Mouse (Mus musculus): ENCODE measurements around the gene Gria4. TPM values are rescaled to one million over a fixed set of nuclear protein-coding genes. Genes with fewer than 3 reads are reported as not detected.
A peak's percentile ranks its signal among the peaks of the same experiment; 100 is the strongest.

Gria4 gene
- polyA plus RNA-seq, 1 experiment from 2014 or later, result 35.2 TPM

DNA sequence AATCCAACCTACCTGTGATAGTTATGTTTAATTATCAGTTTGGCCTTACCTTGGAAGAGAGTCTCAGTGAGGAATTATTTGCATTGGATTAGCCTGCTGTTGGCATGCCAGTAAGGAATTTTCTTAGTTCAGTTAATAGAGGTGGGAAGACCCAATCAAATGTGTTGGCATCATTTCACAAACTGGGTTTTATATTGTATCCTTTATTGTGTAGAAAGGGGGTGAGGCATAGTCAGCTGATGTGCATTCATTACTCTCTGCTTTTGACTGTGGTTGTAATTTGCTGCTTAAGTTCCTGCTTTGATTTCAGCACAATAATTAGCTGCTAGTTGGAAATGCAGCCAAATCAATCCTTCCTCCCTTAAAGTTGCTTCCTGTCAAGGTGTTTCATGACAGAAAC lies 83.7 kb downstream of the Gria4 start:
- no peak for ATAC-seq (ENCODE audit: low FRiP score, low TSS enrichment)

DNA sequence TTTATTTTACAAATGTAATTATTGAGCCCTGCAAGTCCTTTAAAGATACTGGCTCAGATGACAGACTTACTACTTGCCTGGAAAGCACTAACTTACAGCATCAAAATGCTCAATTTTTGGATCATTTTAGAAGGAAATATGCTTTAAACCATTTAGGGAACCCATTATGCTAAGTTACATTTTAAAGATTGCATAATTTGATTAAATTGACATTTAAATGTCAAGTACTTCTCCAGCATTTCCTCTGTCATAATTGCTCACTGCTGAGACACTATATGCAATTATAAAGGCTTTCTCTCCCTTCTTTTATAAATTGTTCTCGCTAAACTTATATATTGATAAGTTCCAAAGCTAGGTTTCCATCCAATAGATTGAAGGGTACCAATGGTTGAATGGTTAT lies 108.9 kb downstream of the Gria4 start:
- H3K27ac ChIP-seq (replicated peaks; ENCODE audit: low read depth, low read length), result no peak overlapping the region
- no peaks in the 10 kb centered on the region for H3K27me3 ChIP-seq (ENCODE audit: control insufficient read depth, insufficient read depth, low read length)
- DNase-seq (no peak), ATAC-seq (ENCODE audit: low FRiP score, low TSS enrichment) (no peak)
- WGBS, result 89% methylated on average over 1 of the region's 1 CpGs
- no peaks in the 10 kb centered on the region for H3K9me3 ChIP-seq (ENCODE audit: control insufficient read depth, low read length)
- H3K4me2 ChIP-seq (ENCODE audit: low read length), result no peak overlapping the region
- no peak overlapping the region for H3K9ac ChIP-seq (replicated peaks; ENCODE audit: low read length)
- no peaks in the 10 kb centered on the region for H3K4me1 ChIP-seq (ENCODE audit: control insufficient read depth, insufficient read depth, low read length)
- H3K4me3 ChIP-seq (replicated peaks; ENCODE audit: low read depth, low read length), result no peak overlapping the region
- no peaks in the 10 kb centered on the region for H3K36me3 ChIP-seq (ENCODE audit: control insufficient read depth, insufficient read depth, low read length)

More for the DNA sequence above, 83.7 kb downstream of the Gria4 start:
- Histone ChIP-seq H3K36me3 (ENCODE audit: control insufficient read depth, insufficient read depth, low read length) (no peaks in the 10 kb centered on the region), H3K4me1 (ENCODE audit: control insufficient read depth, insufficient read depth, low read length) (no peaks in the 10 kb centered on the region), H3K27me3 (ENCODE audit: control insufficient read depth, insufficient read depth, low read length) (no peaks in the 10 kb centered on the region), H3K4me3 (replicated peaks; ENCODE audit: low read depth, low read length) (no peak overlapping the region), H3K27ac (replicated peaks; ENCODE audit: low read depth, low read length) (no peak overlapping the region), H3K4me2 (ENCODE audit: low read length) (no peak overlapping the region), H3K9me3 (ENCODE audit: control insufficient read depth, low read length) (no peaks in the 10 kb centered on the region), H3K9ac (replicated peaks; ENCODE audit: low read length) (no peak overlapping the region)
- DNase-seq, result no peak

DNA sequence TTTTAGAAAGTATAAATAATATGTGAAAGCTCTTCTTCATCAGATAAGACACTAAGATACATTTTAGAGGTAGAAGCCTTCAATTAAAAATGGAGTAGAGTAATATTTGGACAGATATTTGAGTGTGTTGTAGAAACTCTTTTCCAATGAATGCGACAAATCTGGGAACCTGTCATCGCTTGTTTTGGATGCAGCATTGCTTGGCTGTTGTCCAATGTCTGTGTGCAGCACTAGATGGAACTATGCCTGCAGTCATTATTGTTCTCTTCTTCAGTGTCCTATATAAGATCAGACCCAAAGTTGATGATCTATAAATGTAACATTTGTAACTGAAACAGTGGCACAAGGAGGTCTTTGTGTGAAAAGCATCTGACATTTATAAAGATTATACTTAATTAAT lies 115.8 kb downstream of the Gria4 start:
- no peak overlapping the region for H3K27ac ChIP-seq (replicated peaks; ENCODE audit: low read depth, low read length)
- peak; percentile 33 for DNase-seq
- H3K4me3 ChIP-seq (replicated peaks; ENCODE audit: low read depth, low read length), result no peak overlapping the region

DNA sequence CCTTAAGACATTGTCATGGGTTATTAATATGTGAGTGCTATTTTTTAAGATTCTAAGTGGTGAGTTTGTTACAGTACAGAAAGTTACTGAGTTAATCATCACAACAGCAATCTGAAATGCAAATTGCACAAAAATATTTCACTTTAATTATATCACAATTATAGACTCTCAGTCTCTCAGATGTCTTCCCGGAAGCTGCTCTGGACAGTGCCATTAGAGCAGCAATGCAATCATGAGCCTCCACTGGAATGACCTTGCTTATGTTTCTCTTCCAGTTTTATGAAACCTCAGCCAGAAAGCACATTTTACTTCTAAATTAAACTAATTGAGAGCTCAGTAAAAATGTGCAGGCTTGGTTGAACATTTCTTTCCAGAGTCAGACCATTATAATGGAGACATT lies 116.9 kb downstream of the Gria4 start:
- WGBS, result 79% methylated on average over 1 of the region's 1 CpGs
- H3K9me3 ChIP-seq (ENCODE audit: control insufficient read depth, low read length), result no peaks in the 10 kb centered on the region
- 0 out of 2 replicates have a peak overlapping the region, but pooled peaks have one; percentile 14 for H3K27ac ChIP-seq (replicated peaks; ENCODE audit: low read depth, low read length)
- no peaks in the 10 kb centered on the region for H3K4me1 ChIP-seq (ENCODE audit: control insufficient read depth, insufficient read depth, low read length)
- H3K4me2 ChIP-seq (ENCODE audit: low read length), result no peak overlapping the region
- DNase-seq (no peak), ATAC-seq (ENCODE audit: low FRiP score, low TSS enrichment) (no peak)
- no peak overlapping the region for H3K4me3 ChIP-seq (replicated peaks; ENCODE audit: low read depth, low read length)
- H3K9ac ChIP-seq (replicated peaks; ENCODE audit: low read length), result no peak overlapping the region
- no peaks in the 10 kb centered on the region for H3K36me3 ChIP-seq (ENCODE audit: control insufficient read depth, insufficient read depth, low read length)
- H3K27me3 ChIP-seq (ENCODE audit: control insufficient read depth, insufficient read depth, low read length), result no peaks in the 10 kb centered on the region

More for the DNA sequence above, 115.8 kb downstream of the Gria4 start:
- WGBS, result 64% methylated on average over 2 of the region's 2 CpGs
- Histone ChIP-seq H3K9me3 (ENCODE audit: control insufficient read depth, low read length) (no peaks in the 10 kb centered on the region), H3K27me3 (ENCODE audit: control insufficient read depth, insufficient read depth, low read length) (no peaks in the 10 kb centered on the region), H3K9ac (replicated peaks; ENCODE audit: low read length) (no peak overlapping the region), H3K36me3 (ENCODE audit: control insufficient read depth, insufficient read depth, low read length) (no peaks in the 10 kb centered on the region), H3K4me2 (ENCODE audit: low read length) (no peak overlapping the region), H3K4me1 (ENCODE audit: control insufficient read depth, insufficient read depth, low read length) (no peaks in the 10 kb centered on the region)
- ATAC-seq (ENCODE audit: low FRiP score, low TSS enrichment), result no peak

DNA sequence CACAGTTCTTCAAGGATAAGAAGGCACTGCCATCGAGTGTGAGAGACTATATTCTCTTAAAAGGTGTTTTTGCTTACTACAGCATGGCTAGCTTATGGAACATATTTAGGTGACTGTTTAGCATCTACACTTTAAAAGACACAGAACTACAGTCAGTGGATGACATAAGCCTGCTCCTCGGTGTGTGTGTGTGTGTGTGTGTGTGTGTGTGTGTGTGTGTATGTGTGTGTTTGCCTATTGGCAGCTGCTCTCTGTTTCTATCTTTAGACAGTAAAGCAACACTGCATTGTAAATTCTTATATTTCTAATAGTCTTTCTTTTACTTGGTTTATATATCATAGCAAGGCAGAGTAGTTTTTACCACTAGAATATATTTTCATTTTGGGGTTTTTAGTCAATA lies 130.3 kb downstream of the Gria4 start:
- Histone ChIP-seq H3K9ac (replicated peaks; ENCODE audit: low read length) (no peak overlapping the region), H3K9me3 (ENCODE audit: control insufficient read depth, low read length) (no peaks in the 10 kb centered on the region), H3K4me1 (ENCODE audit: control insufficient read depth, insufficient read depth, low read length) (no peaks in the 10 kb centered on the region), H3K4me3 (replicated peaks; ENCODE audit: low read depth, low read length) (no peak overlapping the region), H3K27me3 (ENCODE audit: control insufficient read depth, insufficient read depth, low read length) (no peaks in the 10 kb centered on the region), H3K36me3 (ENCODE audit: control insufficient read depth, insufficient read depth, low read length) (no peaks in the 10 kb centered on the region), H3K4me2 (ENCODE audit: low read length) (no peak overlapping the region), H3K27ac (replicated peaks; ENCODE audit: low read depth, low read length) (no peak overlapping the region)
- ATAC-seq (ENCODE audit: low FRiP score, low TSS enrichment), result no peak
- no peak for DNase-seq
- WGBS, result 90% methylated on average over 2 of the region's 2 CpGs

DNA sequence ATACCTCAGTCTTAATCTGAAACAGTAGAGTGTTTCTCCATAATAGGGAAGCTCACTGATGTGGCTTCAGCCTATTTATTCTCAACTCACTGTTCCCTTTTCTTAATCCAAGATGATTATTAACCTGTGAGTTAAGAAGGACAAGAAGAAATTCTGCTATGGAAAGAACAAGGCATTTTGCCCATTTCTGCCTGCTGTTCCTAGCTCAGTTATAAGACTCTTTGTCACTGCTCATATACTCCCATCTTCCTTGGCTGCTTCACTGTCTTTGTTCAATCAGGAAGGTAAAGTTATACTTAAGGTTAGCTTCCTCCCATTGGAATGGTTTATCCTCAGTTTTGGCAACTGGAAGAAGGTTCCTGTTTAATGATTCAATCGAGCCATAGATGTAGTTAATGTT lies 133.6 kb downstream of the Gria4 start:
- Histone ChIP-seq H3K36me3 (ENCODE audit: control insufficient read depth, insufficient read depth, low read length) (no peaks in the 10 kb centered on the region), H3K4me2 (ENCODE audit: low read length) (no peak overlapping the region), H3K4me1 (ENCODE audit: control insufficient read depth, insufficient read depth, low read length) (no peaks in the 10 kb centered on the region), H3K9ac (replicated peaks; ENCODE audit: low read length) (no peak overlapping the region), H3K4me3 (replicated peaks; ENCODE audit: low read depth, low read length) (no peak overlapping the region), H3K9me3 (ENCODE audit: control insufficient read depth, low read length) (no peaks in the 10 kb centered on the region), H3K27me3 (ENCODE audit: control insufficient read depth, insufficient read depth, low read length) (no peaks in the 10 kb centered on the region), H3K27ac (replicated peaks; ENCODE audit: low read depth, low read length) (no peak overlapping the region)
- WGBS, result 89% methylated on average over 1 of the region's 1 CpGs
- ATAC-seq (ENCODE audit: low FRiP score, low TSS enrichment) (no peak), DNase-seq (no peak)

DNA sequence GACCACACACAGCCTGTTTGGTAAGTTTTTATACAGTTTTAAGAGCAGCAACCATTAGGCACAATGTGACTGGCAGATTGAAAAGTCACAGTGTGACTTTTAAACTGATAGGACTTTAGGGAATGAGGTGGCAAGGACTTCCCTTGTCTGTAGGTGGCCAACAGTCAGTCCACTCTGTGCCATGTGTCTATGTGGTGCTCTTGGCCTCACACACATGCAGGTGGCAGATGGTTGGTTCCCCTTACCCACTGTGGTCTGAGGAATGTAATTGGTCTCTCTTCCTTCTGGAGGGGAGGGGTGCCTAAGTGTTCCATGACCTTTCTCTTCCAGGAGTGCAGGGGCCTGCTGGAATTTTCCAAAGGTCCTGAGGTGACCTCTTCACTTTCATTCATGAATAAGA lies 137.1 kb downstream of the Gria4 start:
- DNase-seq, result no peak
- Histone ChIP-seq H3K9me3 (ENCODE audit: control insufficient read depth, low read length) (no peaks in the 10 kb centered on the region), H3K4me3 (replicated peaks; ENCODE audit: low read depth, low read length) (no peak overlapping the region), H3K4me2 (ENCODE audit: low read length) (no peak overlapping the region), H3K27ac (replicated peaks; ENCODE audit: low read depth, low read length) (no peak overlapping the region), H3K9ac (replicated peaks; ENCODE audit: low read length) (no peak overlapping the region), H3K27me3 (ENCODE audit: control insufficient read depth, insufficient read depth, low read length) (no peaks in the 10 kb centered on the region), H3K36me3 (ENCODE audit: control insufficient read depth, insufficient read depth, low read length) (no peaks in the 10 kb centered on the region), H3K4me1 (ENCODE audit: control insufficient read depth, insufficient read depth, low read length) (no peaks in the 10 kb centered on the region)
- ATAC-seq (ENCODE audit: low FRiP score, low TSS enrichment), result no peak

DNA sequence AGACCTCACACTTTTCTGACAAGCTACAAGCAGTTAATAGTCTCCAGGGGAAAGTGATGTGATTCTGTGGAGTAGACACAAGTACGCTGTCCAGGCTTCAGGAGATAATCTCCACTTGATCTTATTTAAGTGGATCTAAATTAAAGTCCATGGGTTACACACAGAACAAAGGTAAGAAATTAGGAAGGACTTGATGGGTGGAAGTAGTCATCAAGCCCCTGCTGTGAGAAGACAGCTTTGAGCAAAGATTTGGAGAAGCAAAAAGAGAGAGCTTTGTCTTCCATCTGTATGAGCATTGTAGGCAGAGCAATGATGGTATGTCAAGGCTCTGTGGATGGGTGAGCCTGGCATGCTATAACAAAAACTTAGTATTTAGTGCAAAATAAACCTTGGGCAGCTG lies 141.7 kb downstream of the Gria4 start:
- H3K4me1 ChIP-seq (ENCODE audit: control insufficient read depth, insufficient read depth, low read length), result no peaks in the 10 kb centered on the region
- WGBS, result 47% methylated on average over 1 of the region's 1 CpGs
- no peaks in the 10 kb centered on the region for H3K27me3 ChIP-seq (ENCODE audit: control insufficient read depth, insufficient read depth, low read length)
- H3K4me2 ChIP-seq (ENCODE audit: low read length), result no peak overlapping the region
- no peak overlapping the region for H3K9ac ChIP-seq (replicated peaks; ENCODE audit: low read length)
- H3K9me3 ChIP-seq (ENCODE audit: control insufficient read depth, low read length), result no peaks in the 10 kb centered on the region
- no peak overlapping the region for H3K4me3 ChIP-seq (replicated peaks; ENCODE audit: low read depth, low read length)
- H3K27ac ChIP-seq (replicated peaks; ENCODE audit: low read depth, low read length), result no peak overlapping the region
- DNase-seq (no peak), ATAC-seq (ENCODE audit: low FRiP score, low TSS enrichment) (no peak)
- no peaks in the 10 kb centered on the region for H3K36me3 ChIP-seq (ENCODE audit: control insufficient read depth, insufficient read depth, low read length)

DNA sequence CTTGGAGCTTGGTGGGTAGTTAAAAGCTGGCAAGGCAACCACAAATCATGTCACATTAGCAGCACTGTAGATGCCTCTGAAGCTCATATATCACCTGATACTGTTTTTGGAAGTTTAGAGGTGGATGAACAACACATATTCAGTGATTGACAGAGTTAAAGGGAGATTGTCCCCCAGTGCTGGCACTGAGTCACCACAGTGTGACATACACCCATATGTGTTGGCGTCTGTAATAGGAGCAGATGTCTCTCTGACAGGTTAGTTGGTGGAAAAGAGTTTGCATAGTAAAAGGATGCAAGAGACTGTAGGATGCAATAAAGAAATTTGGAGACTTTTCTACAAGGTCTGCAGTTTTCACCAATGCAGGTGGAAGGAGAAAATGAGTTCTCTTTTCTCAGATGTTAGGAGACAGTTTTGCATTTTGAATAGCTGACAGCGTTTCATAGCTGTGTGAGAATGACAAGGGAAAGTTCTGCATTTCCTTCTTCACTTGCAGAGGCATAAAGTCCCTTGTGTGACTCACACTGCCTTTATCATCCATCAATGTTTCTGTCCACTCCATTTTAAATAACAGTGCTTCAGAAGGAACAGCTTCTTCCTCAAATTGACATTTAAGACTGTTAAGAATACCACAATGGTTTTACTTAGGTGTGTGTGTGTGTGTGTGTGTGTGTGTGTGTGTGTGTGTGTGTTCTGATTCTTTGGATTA lies 156.7 kb downstream of the Gria4 start:
- Histone ChIP-seq H3K27ac (replicated peaks; ENCODE audit: low read depth, low read length) (no peak overlapping the region), H3K9ac (replicated peaks; ENCODE audit: low read length) (no peak overlapping the region), H3K9me3 (ENCODE audit: control insufficient read depth, low read length) (no peaks in the 10 kb centered on the region), H3K4me3 (replicated peaks; ENCODE audit: low read depth, low read length) (no peak overlapping the region), H3K4me2 (ENCODE audit: low read length) (no peak overlapping the region), H3K36me3 (ENCODE audit: control insufficient read depth, insufficient read depth, low read length) (no peaks in the 10 kb centered on the region), H3K4me1 (ENCODE audit: control insufficient read depth, insufficient read depth, low read length) (no peaks in the 10 kb centered on the region), H3K27me3 (ENCODE audit: control insufficient read depth, insufficient read depth, low read length) (no peaks in the 10 kb centered on the region)
- 77% methylated on average over 2 of the region's 2 CpGs for WGBS
- DNase-seq (no peak), ATAC-seq (ENCODE audit: low FRiP score, low TSS enrichment) (no peak)

All from midbrain, embryonic 14.5 days (tissue).